Mouse (Mus musculus): ENCODE results near the gene Hist1h2bl. TPM values are rescaled to one million over a fixed set of nuclear protein-coding genes. Genes with fewer than 3 reads are reported as not detected.
"Not testable (repeated sequence)": the region's sequence is repeated elsewhere in the genome, so short reads cannot be mapped to it uniquely, and the experiment has no call there.

Gene Hist1h2bl
- 14.2 and 16.3 TPM in 2 replicates for polyA plus RNA-seq (2012; rRNA removed)

GRCm38 (mm10) chr13:21715864-21716539 lies at the start of gene Hist1h2bl, which contains the start of gene Hist1h2ai:
Hist1h2bl (minus strand) TSS chr13:21716143.
Hist1h2ai (plus strand) TSS chr13:21716422.
- peak; percentile 87 for DNase-seq (ENCODE audit: low read depth, low spot score)
- WGBS: under 1% methylated on average over 40 of the region's 50 CpGs

DNA sequence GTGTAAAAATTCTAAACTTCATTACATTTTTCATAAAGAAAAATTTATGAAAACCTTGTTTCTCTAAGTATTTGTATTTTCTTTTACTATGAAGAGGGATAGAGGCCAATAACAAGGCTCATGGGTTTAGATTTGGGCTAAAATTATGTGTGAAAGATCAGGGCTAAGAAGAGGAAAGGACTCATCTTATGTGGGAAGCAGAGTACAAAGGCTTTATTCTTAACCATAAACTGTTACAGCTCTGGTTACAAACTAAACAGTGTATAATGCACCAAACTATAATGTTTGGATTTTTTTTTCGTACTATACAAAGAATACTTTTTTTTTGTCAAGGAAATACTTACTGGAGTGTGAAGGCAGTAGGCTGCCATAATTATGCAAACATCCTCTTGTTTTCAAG lies 39.8 kb upstream of the Hist1h2bl start:
- WGBS: 59% methylated on average over 1 of the region's 1 CpGs
- no peak for DNase-seq (ENCODE audit: low read depth, low spot score)

DNA sequence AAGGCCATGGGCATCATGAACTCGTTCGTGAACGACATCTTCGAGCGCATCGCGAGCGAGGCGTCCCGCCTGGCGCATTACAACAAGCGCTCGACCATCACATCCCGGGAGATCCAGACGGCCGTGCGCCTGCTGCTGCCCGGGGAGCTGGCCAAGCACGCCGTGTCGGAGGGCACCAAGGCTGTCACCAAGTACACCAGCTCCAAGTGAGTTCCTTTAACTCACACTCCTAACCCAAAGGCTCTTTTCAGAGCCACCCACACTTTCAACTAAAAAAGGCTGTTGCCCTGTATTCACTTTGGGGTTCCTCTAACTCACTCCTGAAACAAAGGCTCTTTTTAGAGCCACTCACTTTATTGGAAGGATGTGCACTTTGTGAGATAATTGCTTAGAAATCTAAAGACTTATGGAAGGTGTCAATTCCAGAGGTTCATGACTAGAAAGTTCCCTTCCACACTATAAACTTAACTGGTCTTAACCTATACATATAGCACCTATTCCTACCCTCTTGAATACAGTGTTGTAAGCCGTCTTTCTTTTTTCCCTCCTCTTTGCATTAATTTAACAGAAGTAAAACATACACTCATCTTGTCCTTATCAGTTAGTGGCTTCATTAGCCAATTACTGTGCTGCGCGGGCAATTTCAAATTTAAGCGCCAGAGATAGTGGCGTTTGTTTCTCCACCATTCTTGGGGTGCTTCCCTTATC lies 38.5 kb upstream of the Hist1h2bl start:
- under 1% methylated on average over 26 of the region's 26 CpGs for WGBS
- DNase-seq (ENCODE audit: low read depth, low spot score): not testable (repeated sequence)

- peak; percentile 94 for DNase-seq (ENCODE audit: low read depth, low spot score)
These were observed 37.8 kb upstream of the Hist1h2bl start, which contains the start of the genes Hist1h2ak and Hist1h2bn for GRCm38 (mm10) chr13:21753524-21754285. Hist1h2ak (minus strand) TSS chr13:21753827. Hist1h2bn (plus strand) TSS chr13:21754123.

DNA sequence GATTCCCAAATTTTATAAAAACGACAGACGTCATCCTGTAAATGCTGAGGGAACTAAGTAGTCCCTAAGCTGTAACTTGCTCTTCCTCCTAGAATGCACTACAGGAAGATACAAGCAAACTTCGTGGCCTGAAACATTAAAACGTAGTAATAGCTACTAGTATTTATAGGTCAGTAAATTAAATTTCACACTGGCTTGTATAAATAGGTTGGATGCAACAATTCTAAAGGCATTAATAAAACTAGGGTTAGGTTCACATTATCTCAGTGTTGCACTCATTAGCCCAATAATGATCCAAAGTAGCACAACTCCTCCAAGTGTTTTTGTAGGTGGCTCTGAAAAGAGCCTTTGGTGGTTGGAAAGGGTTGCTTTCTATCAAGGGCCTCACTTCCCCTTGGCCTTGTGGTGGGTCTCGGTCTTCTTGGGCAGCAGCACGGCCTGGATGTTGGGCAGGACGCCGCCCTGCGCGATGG lies 37.1 kb upstream of the Hist1h2bl start:
- no peak for DNase-seq (ENCODE audit: low read depth, low spot score)
- WGBS: 4% methylated on average over 10 of the region's 10 CpGs

More at GRCm38 (mm10) chr13:21753524-21754285, 37.8 kb upstream of the Hist1h2bl start, which contains the start of the genes Hist1h2ak and Hist1h2bn:
- under 1% methylated on average over 48 of the region's 50 CpGs for WGBS

DNA sequence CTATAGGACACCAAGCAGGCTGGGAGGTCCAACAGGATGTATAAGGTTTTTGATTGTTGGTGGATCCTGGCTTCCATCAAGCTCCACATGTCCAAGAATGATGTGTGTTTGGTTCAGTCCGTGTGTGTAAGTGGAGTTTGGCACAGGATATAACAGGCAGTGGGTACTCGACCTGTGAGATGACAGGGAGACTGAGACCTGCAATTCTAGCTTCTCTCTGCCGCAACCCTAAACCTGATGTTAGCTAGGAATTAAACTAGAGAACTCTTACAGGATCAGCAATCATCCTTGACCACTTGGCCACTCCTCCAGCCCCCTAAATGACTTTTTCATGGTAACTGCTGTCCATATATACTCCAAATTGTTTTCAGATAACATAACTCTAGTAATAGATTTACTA lies 36.4 kb upstream of the Hist1h2bl start:
- no peak for DNase-seq (ENCODE audit: low read depth, low spot score)
- WGBS: 38% methylated on average over 3 of the region's 3 CpGs

- no peak for DNase-seq (ENCODE audit: low read depth, low spot score)
- 76% methylated on average over 3 of the region's 3 CpGs for WGBS
These were observed 35.9 kb upstream of the Hist1h2bl start for GRCm38 (mm10) chr13:21751827-21752226.

- no peak for DNase-seq (ENCODE audit: low read depth, low spot score)
These were observed 35.5 kb upstream of the Hist1h2bl start for GRCm38 (mm10) chr13:21751417-21751816.

GRCm38 (mm10) chr13:21750159-21751017 lies 34.4 kb upstream of the Hist1h2bl start, which contains the start of gene Hist1h4k:
Hist1h4k (minus strand) TSS chr13:21750505.
- not testable (repeated sequence) for DNase-seq (ENCODE audit: low read depth, low spot score)

DNA sequence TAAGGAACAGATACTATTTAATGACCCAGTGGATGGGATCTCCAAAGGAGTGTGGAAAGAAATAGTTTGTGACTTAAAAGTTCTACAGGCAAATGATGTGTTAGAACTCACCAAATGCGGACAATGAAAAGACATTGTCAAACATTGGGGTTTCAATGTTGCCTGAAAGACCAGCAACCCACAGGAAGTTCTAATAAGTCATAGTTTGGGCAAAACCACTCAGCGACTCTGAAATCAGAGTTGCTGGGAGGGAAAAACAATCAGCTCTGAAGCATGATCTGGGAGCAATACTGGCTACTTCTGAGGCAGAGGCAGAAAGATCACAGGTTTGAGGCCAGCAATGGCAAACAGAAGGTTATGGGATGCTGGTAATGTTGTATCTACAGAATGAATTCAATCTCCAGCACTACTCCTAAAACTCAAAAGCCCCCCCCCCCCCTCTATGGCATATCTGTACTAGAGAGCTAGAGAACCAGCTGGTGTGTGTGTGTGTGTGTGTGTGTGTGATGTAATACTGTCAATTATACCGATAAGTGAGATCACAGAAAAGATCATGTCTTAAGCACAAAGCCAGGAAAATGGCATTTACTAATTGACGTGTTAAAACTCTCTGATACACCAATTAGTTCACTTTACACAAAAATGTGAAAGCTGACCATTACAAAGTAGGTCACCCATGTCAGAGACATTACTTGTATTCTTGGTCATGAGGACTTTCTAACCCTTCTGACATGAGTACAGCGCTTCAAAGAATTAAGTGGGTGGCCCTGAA lies 33.6 kb upstream of the Hist1h2bl start:
- no peak for DNase-seq (ENCODE audit: low read depth, low spot score)
- 6% methylated on average over 5 of the region's 5 CpGs for WGBS

More at GRCm38 (mm10) chr13:21750159-21751017, 34.4 kb upstream of the Hist1h2bl start, which contains the start of gene Hist1h4k:
- under 1% methylated on average over 47 of the region's 56 CpGs for WGBS

DNA sequence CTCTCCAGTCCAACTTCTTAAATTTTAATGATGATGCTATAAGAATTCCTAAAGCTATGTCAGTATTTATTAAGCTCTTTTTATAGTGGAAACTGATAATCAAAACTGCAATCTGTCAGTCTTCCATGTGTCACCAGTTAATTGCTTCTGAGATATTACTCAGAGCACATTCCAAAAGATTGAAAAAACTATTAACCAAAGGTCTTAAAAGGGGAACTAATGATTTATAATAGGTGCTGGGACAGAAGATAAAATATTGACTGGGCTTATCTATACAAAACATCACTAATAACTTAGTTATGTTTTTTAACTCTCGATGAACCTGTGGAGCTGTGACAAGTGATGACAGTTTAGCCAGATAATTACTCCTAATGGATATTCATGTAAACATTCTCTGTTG lies 29.1 kb upstream of the Hist1h2bl start:
- no peak for DNase-seq (ENCODE audit: low read depth, low spot score)

DNA sequence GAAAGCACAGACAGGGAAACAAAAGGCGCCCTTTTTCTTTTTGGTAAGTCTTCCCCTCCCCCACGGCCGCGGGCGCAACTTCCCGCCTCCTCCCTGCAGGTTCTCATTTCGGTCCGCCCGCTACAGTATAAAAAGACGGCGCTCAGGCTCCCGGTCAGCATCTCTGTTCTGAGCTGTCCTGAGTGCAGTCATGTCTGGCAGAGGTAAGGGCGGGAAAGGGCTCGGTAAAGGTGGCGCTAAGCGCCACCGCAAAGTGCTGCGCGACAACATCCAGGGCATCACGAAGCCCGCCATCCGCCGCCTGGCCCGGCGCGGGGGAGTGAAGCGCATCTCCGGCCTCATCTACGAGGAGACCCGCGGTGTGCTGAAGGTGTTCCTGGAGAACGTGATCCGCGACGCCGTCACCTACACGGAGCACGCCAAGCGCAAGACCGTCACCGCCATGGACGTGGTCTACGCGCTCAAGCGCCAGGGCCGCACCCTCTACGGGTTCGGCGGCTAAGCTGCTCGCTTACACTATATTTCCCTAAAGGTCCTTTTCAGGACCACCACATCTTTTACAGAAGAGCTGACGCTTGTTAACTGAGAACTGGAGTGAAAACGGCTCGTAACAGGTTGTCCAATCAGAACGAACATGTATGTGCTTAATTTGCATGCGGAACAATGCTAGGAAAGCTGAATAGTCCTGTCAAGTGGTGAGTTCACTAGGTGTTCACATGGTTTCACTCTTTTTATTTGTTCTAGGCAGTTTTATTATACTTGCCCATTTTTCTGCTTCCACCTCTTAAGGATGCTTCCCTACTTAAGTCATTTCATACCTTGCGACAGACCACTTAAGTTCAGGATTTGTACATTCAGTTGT lies 19.2 kb upstream of the Hist1h2bl start, which contains the start of gene Hist1h4j:
Gene Hist1h4j (plus strand): TSS at position 159 of the 862 bp plus-strand sequence.
- DNase-seq (ENCODE audit: low read depth, low spot score): not testable (repeated sequence)
- under 1% methylated on average over 52 of the region's 56 CpGs for WGBS

More for the DNA sequence above, 29.1 kb upstream of the Hist1h2bl start:
- 75% methylated on average over 1 of the region's 1 CpGs for WGBS

- 1% methylated on average over 21 of the region's 21 CpGs for WGBS
- no peak for DNase-seq (ENCODE audit: low read depth, low spot score)
These were observed 18.3 kb upstream of the Hist1h2bl start for GRCm38 (mm10) chr13:21734010-21734905.

GRCm38 (mm10) chr13:21733466-21733865 lies 17.5 kb upstream of the Hist1h2bl start:
- no peak for DNase-seq (ENCODE audit: low read depth, low spot score)
- 86% methylated on average over 5 of the region's 5 CpGs for WGBS

DNA sequence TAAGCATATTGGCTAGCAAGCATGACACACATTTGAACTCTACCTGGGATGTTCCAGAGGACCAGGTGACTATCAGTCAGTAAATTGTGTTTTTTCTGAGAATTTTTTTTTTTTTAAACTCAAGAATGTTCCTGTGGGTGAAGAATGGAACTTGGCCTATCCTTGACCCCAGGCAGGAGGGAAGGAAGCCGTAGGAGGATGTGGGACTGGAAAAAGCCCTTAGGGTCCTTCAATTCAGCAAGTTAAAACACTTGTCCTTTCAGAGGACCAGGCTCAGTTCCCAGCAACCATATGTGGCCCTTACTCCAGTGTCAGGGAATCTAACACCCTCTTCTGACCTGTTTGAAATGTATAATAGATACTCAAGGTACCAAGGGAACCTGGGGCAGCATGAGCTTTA lies 13.6 kb upstream of the Hist1h2bl start:
- DNase-seq (ENCODE audit: low read depth, low spot score): no peak
- WGBS: 81% methylated on average over 1 of the region's 1 CpGs

DNA sequence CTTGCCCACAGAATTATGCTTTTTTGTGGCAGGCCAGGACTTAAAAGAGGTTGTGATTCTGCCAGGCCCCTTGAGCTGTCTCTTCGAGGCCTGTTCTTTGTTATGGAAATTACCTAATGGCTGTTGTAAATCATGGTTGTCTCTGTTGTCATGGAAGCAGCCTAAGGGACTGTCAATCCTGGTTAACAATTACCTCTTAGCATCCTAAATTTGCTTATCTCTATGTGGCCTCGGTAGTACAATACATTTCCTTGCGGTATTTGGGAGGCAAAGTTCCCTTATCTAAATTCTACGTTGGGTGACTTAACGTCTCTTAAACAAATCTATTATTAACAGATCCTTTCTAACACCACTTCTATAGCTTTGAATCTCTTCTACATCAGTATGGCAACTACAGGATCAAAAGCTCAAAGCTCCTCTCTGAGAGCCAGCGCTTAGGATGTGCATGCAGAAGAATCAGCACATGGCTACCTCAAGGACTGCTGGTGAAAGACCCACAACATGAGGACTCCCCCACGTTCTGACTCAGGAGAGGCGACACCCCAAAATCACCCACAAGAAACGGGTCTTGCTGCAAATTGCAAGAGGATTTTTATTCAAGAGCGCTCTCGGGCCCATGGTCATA lies 12.1 kb upstream of the Hist1h2bl start:
- no peak for DNase-seq (ENCODE audit: low read depth, low spot score)
- WGBS: 51% methylated on average over 11 of the region's 11 CpGs

All from large intestine, adult 2 months (tissue).